Mouse (Mus musculus): ENCODE data around the gene Myh14. TPM values are rescaled to one million over a fixed set of nuclear protein-coding genes. Genes with fewer than 3 reads are reported as not detected.

The Myh14 gene
- polyA plus RNA-seq, 1 experiment = 0.02 TPM

GRCm38 (mm10) chr7:44661219-44661618, 9.4 kb downstream of the Myh14 start:
- H3K36me3 ChIP-seq (replicated peaks; ENCODE audit: low read length) = no peaks in the 10 kb centered on the region
- no peak overlapping the region for H3K4me3 ChIP-seq (replicated peaks)
- H3K27me3 ChIP-seq (replicated peaks) = peaks cover 49% of the 10 kb centered on the region
- peaks cover 8% of the 10 kb centered on the region for H3K4me1 ChIP-seq
- no peaks in the 10 kb centered on the region for H3K9me3 ChIP-seq
- TF ChIP-seq FLI1 (IDR thresholded peaks at IDR 0.05; ENCODE audit: low read length) (no peak), GATA1 (IDR thresholded peaks at IDR 0.05; ENCODE audit: borderline replicate concordance, low read length) (no peak)

GRCm38 (mm10) chr7:44655504-44655903, 15.1 kb downstream of the Myh14 start:
- Histone ChIP-seq H3K27me3 (replicated peaks) (peaks cover 48% of the 10 kb centered on the region), H3K4me3 (replicated peaks) (no peak overlapping the region), H3K36me3 (replicated peaks; ENCODE audit: low read length) (no peaks in the 10 kb centered on the region), H3K4me1 (no peaks in the 10 kb centered on the region; the same call in 1 of the 2 replicates), H3K9me3 (no peaks in the 10 kb centered on the region)
- no peak for TF ChIP-seq FLI1 (IDR thresholded peaks at IDR 0.05; ENCODE audit: low read length)
- TF ChIP-seq GATA1 (IDR thresholded peaks at IDR 0.05; ENCODE audit: borderline replicate concordance, low read length) = no peak

GRCm38 (mm10) chr7:44653773-44654172, 16.9 kb downstream of the Myh14 start:
- H3K4me3 ChIP-seq (replicated peaks) = no peak overlapping the region
- peaks cover 54% of the 10 kb centered on the region for H3K27me3 ChIP-seq (replicated peaks)
- no peaks in the 10 kb centered on the region for H3K9me3 ChIP-seq
- no peaks in the 10 kb centered on the region for H3K36me3 ChIP-seq (replicated peaks; ENCODE audit: low read length)
- TF ChIP-seq FLI1 (IDR thresholded peaks at IDR 0.05; ENCODE audit: low read length) (no peak), GATA1 (IDR thresholded peaks at IDR 0.05; ENCODE audit: borderline replicate concordance, low read length) (no peak)
- H3K4me1 ChIP-seq = no peaks in the 10 kb centered on the region; the same call in 1 of the 2 replicates

GRCm38 (mm10) chr7:44651416-44651815, 19.2 kb downstream of the Myh14 start:
- Histone ChIP-seq H3K9me3 (no peaks in the 10 kb centered on the region), H3K4me1 (no peaks in the 10 kb centered on the region), H3K36me3 (replicated peaks; ENCODE audit: low read length) (no peaks in the 10 kb centered on the region), H3K4me3 (replicated peaks) (no peak overlapping the region), H3K27me3 (replicated peaks) (peaks cover 45% of the 10 kb centered on the region)
- TF ChIP-seq GATA1 (IDR thresholded peaks at IDR 0.05; ENCODE audit: borderline replicate concordance, low read length) (no peak), FLI1 (IDR thresholded peaks at IDR 0.05; ENCODE audit: low read length) (no peak)

GRCm38 (mm10) chr7:44649990-44650389, 20.7 kb downstream of the Myh14 start:
- TF ChIP-seq GATA1 (IDR thresholded peaks at IDR 0.05; ENCODE audit: borderline replicate concordance, low read length) = no peak
- TF ChIP-seq FLI1 (IDR thresholded peaks at IDR 0.05; ENCODE audit: low read length) = no peak
- H3K9me3 ChIP-seq = no peaks in the 10 kb centered on the region
- H3K4me3 ChIP-seq (replicated peaks) = no peak overlapping the region
- peaks cover 54% of the 10 kb centered on the region for H3K27me3 ChIP-seq (replicated peaks)
- no peaks in the 10 kb centered on the region for H3K4me1 ChIP-seq
- H3K36me3 ChIP-seq (replicated peaks; ENCODE audit: low read length) = no peaks in the 10 kb centered on the region

GRCm38 (mm10) chr7:44649094-44649610, 21.5 kb downstream of the Myh14 start:
- Histone ChIP-seq H3K4me3 (replicated peaks) (no peak overlapping the region), H3K4me1 (no peaks in the 10 kb centered on the region), H3K36me3 (replicated peaks; ENCODE audit: low read length) (no peaks in the 10 kb centered on the region), H3K9me3 (no peaks in the 10 kb centered on the region), H3K27me3 (replicated peaks) (peaks cover 52% of the 10 kb centered on the region)
- TF ChIP-seq FLI1 (IDR thresholded peaks at IDR 0.05; ENCODE audit: low read length) (no peak), GATA1 (IDR thresholded peaks at IDR 0.05; ENCODE audit: borderline replicate concordance, low read length) (no peak)

GRCm38 (mm10) chr7:44647729-44648128, 22.9 kb downstream of the Myh14 start:
- no peaks in the 10 kb centered on the region for H3K4me1 ChIP-seq
- no peaks in the 10 kb centered on the region for H3K36me3 ChIP-seq (replicated peaks; ENCODE audit: low read length)
- no peak for TF ChIP-seq FLI1 (IDR thresholded peaks at IDR 0.05; ENCODE audit: low read length)
- TF ChIP-seq GATA1 (IDR thresholded peaks at IDR 0.05; ENCODE audit: borderline replicate concordance, low read length) = no peak
- no peaks in the 10 kb centered on the region for H3K9me3 ChIP-seq
- H3K4me3 ChIP-seq (replicated peaks) = no peak overlapping the region
- peaks cover 61% of the 10 kb centered on the region for H3K27me3 ChIP-seq (replicated peaks)

GRCm38 (mm10) chr7:44647042-44647724, 23.5 kb downstream of the Myh14 start:
- TF ChIP-seq GATA1 (IDR thresholded peaks at IDR 0.05; ENCODE audit: borderline replicate concordance, low read length) (no peak), FLI1 (IDR thresholded peaks at IDR 0.05; ENCODE audit: low read length) (no peak)
- Histone ChIP-seq H3K4me3 (replicated peaks) (no peak overlapping the region), H3K4me1 (no peaks in the 10 kb centered on the region), H3K27me3 (replicated peaks) (peaks cover 57% of the 10 kb centered on the region), H3K9me3 (no peaks in the 10 kb centered on the region), H3K36me3 (replicated peaks; ENCODE audit: low read length) (no peaks in the 10 kb centered on the region)

GRCm38 (mm10) chr7:44645951-44646350, 24.7 kb downstream of the Myh14 start:
- H3K27me3 ChIP-seq (replicated peaks) = peaks cover 56% of the 10 kb centered on the region
- TF ChIP-seq FLI1 (IDR thresholded peaks at IDR 0.05; ENCODE audit: low read length) (no peak), GATA1 (IDR thresholded peaks at IDR 0.05; ENCODE audit: borderline replicate concordance, low read length) (no peak)
- H3K9me3 ChIP-seq = no peaks in the 10 kb centered on the region
- no peak overlapping the region for H3K4me3 ChIP-seq (replicated peaks)
- H3K4me1 ChIP-seq = peaks cover 4% of the 10 kb centered on the region; the same call in 1 of the 2 replicates
- no peaks in the 10 kb centered on the region for H3K36me3 ChIP-seq (replicated peaks; ENCODE audit: low read length)

GRCm38 (mm10) chr7:44645256-44645655, 25.4 kb downstream of the Myh14 start:
- no peaks in the 10 kb centered on the region for H3K9me3 ChIP-seq
- H3K4me1 ChIP-seq = peaks cover 6% of the 10 kb centered on the region; the same call in 1 of the 2 replicates
- peaks cover 60% of the 10 kb centered on the region for H3K27me3 ChIP-seq (replicated peaks)
- no peak overlapping the region for H3K4me3 ChIP-seq (replicated peaks)
- TF ChIP-seq FLI1 (IDR thresholded peaks at IDR 0.05; ENCODE audit: low read length) (no peak), GATA1 (IDR thresholded peaks at IDR 0.05; ENCODE audit: borderline replicate concordance, low read length) (no peak)
- no peaks in the 10 kb centered on the region for H3K36me3 ChIP-seq (replicated peaks; ENCODE audit: low read length)

All from megakaryocyte, embryonic 14.5 days (primary cell).